Comparison of ENCODE assay signal across 8 mouse cellular contexts in the genomic region with DNA sequence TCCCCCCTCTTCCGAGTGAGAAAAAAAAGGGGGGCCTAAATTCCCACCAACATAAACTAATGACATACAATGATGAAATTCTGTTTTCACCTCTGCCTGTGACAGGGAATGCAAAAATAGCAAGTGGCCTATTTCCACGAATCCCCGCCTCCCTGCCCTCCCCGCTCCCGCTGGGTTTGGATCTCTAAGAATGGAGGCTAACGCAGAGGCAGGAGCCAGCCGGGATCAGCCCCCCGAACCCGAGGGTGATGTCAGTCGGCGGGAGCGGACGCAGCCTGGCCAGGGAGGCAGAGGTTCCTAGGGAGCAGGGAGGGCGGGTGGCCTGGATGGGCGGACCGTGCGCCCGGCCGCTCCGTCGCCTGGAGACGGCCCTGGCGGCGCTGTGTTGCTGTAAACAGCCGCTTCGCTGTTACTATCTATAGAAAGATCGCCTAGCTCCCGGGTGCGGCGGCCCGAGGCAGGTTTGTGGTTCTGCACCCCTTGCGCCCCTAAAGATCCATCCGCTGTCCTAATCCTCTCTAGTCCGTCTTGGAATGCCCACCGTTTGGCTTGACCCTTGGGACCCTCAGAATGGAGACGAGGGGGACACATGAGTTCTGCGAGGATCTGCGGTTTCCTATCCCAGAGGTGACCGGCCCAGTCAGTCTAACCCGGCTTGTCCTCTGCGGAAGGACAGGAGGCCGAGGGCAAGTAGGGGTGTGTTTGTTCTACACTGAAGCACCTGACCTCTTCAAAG. TPM values are rescaled to one million over a fixed set of nuclear protein-coding genes. Genes with fewer than 3 reads are reported as not detected.
A peak's percentile ranks its signal among the peaks of the same experiment; 100 is the strongest.
DNase-seq lines count a peak whose midpoint lies in the region; ATAC-seq and TF ChIP-seq lines count a peak whose summit lies in the region.

No protein-coding gene starts in this region.

- peak overlapping the region; percentile 51 for H3K9ac ChIP-seq in embryonic facial prominence, embryonic 12.5 days
- peak overlapping the region; percentile 86 for H3K9ac ChIP-seq in heart, embryonic 13.5 days
- H3K9ac ChIP-seq in kidney, postnatal 0 days (ENCODE audit: low read depth, low read length): peak overlapping the region; percentile 60
- H3K9ac ChIP-seq in liver, embryonic 16.5 days (ENCODE audit: low read depth, low read length): no peak overlapping the region
- H3K9ac ChIP-seq in stomach, embryonic 16.5 days (ENCODE audit: low read length): peak overlapping the region; percentile 79

- peak; percentile 73 for DNase-seq in 3T3-L1 (ENCODE audit: low read depth, low spot score)
- peak; percentile 89 for DNase-seq in adrenal gland, postnatal 10 days
- peak; percentile 91 for DNase-seq in kidney, postnatal 0 days (ENCODE audit: low spot score)
- DNase-seq in neural tube, embryonic 10.5 days (ENCODE audit: extremely low spot score, low spot score): peak; percentile 77

- H3K4me3 ChIP-seq in embryonic facial prominence, embryonic 12.5 days: peak overlapping the region; percentile 58
- H3K4me3 ChIP-seq in heart, embryonic 13.5 days: peak overlapping the region; percentile 63
- H3K4me3 ChIP-seq in kidney, postnatal 0 days (replicated peaks; ENCODE audit: low read depth, low read length): peak overlapping the region; percentile 55
- H3K4me3 ChIP-seq in liver, embryonic 16.5 days (ENCODE audit: low read depth, low read length): peak overlapping the region; percentile 68
- H3K4me3 ChIP-seq in stomach, embryonic 16.5 days (replicated peaks; ENCODE audit: low read length): peak overlapping the region; percentile 66

- H3K9me3 ChIP-seq in embryonic facial prominence, embryonic 12.5 days: no peaks in the 10 kb centered on the region
- no peaks in the 10 kb centered on the region for H3K9me3 ChIP-seq in heart, embryonic 13.5 days
- no peaks in the 10 kb centered on the region for H3K9me3 ChIP-seq in kidney, postnatal 0 days (replicated peaks; ENCODE audit: low read length)
- H3K9me3 ChIP-seq in liver, embryonic 16.5 days (replicated peaks; ENCODE audit: control insufficient read depth, low read length): no peaks in the 10 kb centered on the region
- H3K9me3 ChIP-seq in stomach, embryonic 16.5 days (replicated peaks; ENCODE audit: control insufficient read depth, low read length): no peaks in the 10 kb centered on the region

- no peaks in the 10 kb centered on the region for H3K36me3 ChIP-seq in embryonic facial prominence, embryonic 12.5 days
- H3K36me3 ChIP-seq in heart, embryonic 13.5 days: peaks cover 7% of the 10 kb centered on the region; the same call in 1 of the 2 replicates
- no peaks in the 10 kb centered on the region for H3K36me3 ChIP-seq in kidney, postnatal 0 days (ENCODE audit: insufficient read depth, low read length)
- H3K36me3 ChIP-seq in liver, embryonic 16.5 days (ENCODE audit: control insufficient read depth, insufficient read depth): no peaks in the 10 kb centered on the region
- no peaks in the 10 kb centered on the region for H3K36me3 ChIP-seq in stomach, embryonic 16.5 days (ENCODE audit: control insufficient read depth, insufficient read depth, low read length)

- peaks cover 24% of the 10 kb centered on the region; the same call in 1 of the 2 replicates for H3K4me1 ChIP-seq in embryonic facial prominence, embryonic 12.5 days
- peaks cover 40% of the 10 kb centered on the region for H3K4me1 ChIP-seq in heart, embryonic 13.5 days
- H3K4me1 ChIP-seq in kidney, postnatal 0 days (replicated peaks; ENCODE audit: insufficient read depth, low read length): peaks cover 17% of the 10 kb centered on the region
- peaks cover 38% of the 10 kb centered on the region for H3K4me1 ChIP-seq in liver, embryonic 16.5 days (ENCODE audit: control insufficient read depth, low read depth, low read length)
- H3K4me1 ChIP-seq in stomach, embryonic 16.5 days (ENCODE audit: control insufficient read depth, insufficient read depth, low read length): peaks cover 27% of the 10 kb centered on the region

- 0 out of 2 replicates have a peak, but pooled peaks have one; percentile 24 for TF ChIP-seq CTCF in kidney, postnatal 0 days (IDR thresholded peaks at IDR 0.05; ENCODE audit: low read depth)

- H3K27ac ChIP-seq in embryonic facial prominence, embryonic 12.5 days: no peak overlapping the region
- peak overlapping the region; percentile 89 for H3K27ac ChIP-seq in heart, embryonic 13.5 days (replicated peaks)
- peak overlapping the region; percentile 78 for H3K27ac ChIP-seq in kidney, postnatal 0 days
- H3K27ac ChIP-seq in liver, embryonic 16.5 days (ENCODE audit: low read length): no peak overlapping the region
- H3K27ac ChIP-seq in stomach, embryonic 16.5 days (ENCODE audit: low read length): peak overlapping the region; percentile 81

- WGBS in embryonic facial prominence, embryonic 12.5 days: under 1% methylated on average over 42 of the region's 42 CpGs
- WGBS in heart, embryonic 13.5 days: under 1% methylated on average over 41 of the region's 42 CpGs
- WGBS in kidney, postnatal 0 days: 1% methylated on average over 42 of the region's 42 CpGs
- WGBS in liver, embryonic 16.5 days (ENCODE audit: insufficient replicate concordance): 1% methylated on average over 41 of the region's 42 CpGs
- WGBS in stomach, embryonic 16.5 days: under 1% methylated on average over 42 of the region's 42 CpGs

- peaks cover 29% of the 10 kb centered on the region for H3K27me3 ChIP-seq in embryonic facial prominence, embryonic 12.5 days
- H3K27me3 ChIP-seq in heart, embryonic 13.5 days (replicated peaks): peaks cover 11% of the 10 kb centered on the region
- peaks cover 11% of the 10 kb centered on the region; the same call in 1 of the 2 replicates for H3K27me3 ChIP-seq in kidney, postnatal 0 days (ENCODE audit: insufficient read depth, low read length)
- H3K27me3 ChIP-seq in liver, embryonic 16.5 days (ENCODE audit: control insufficient read depth, insufficient read depth, low read depth, low read length): peaks cover 80% of the 10 kb centered on the region
- peaks cover 3% of the 10 kb centered on the region; the same call in 1 of the 2 replicates for H3K27me3 ChIP-seq in stomach, embryonic 16.5 days (ENCODE audit: control insufficient read depth, insufficient read depth, low read length)

- ATAC-seq in embryonic facial prominence, embryonic 12.5 days (ENCODE audit: insufficient number of reproducible peaks, insufficient read depth, low FRiP score, low TSS enrichment): 0 out of 2 replicates have a peak, but pooled peaks have one; percentile 35
- ATAC-seq in heart, embryonic 13.5 days (ENCODE audit: extremely low read depth, insufficient number of reproducible peaks, low FRiP score, low TSS enrichment): peak; percentile 55
- ATAC-seq in kidney, postnatal 0 days (replicated peaks; ENCODE audit: low FRiP score, low read depth): peak; percentile 61
- peak; percentile 61 for ATAC-seq in liver, embryonic 16.5 days (ENCODE audit: low read depth)
- peak; percentile 63 for ATAC-seq in stomach, embryonic 16.5 days (ENCODE audit: insufficient read depth, low FRiP score)

- H3K4me2 ChIP-seq in embryonic facial prominence, embryonic 12.5 days (replicated peaks): peak overlapping the region; percentile 100
- peak overlapping the region; percentile 98 for H3K4me2 ChIP-seq in heart, embryonic 13.5 days
- H3K4me2 ChIP-seq in kidney, postnatal 0 days (ENCODE audit: low read length): peak overlapping the region; percentile 99
- H3K4me2 ChIP-seq in liver, embryonic 16.5 days (ENCODE audit: low read depth, low read length): peak overlapping the region; percentile 91
- peak overlapping the region; percentile 98 for H3K4me2 ChIP-seq in stomach, embryonic 16.5 days (ENCODE audit: low read depth, low read length)

RNA-seq across cellular contexts. Expression of gene Fos, which starts 1.6 kb away (rescaled TPM):
- total RNA-seq in adrenal gland, postnatal 10 days (2021): 10 to 100 TPM in 1 of 2 experiments, 1 to 10 TPM in 1; 5.8 to 25.4 TPM
- 2.3 and 3.5 TPM in 2 replicates for polyA plus RNA-seq in embryonic facial prominence, embryonic 12.5 days (2016; fragmentation: Nextera tagmentation; extraction: Ambion mirVana)
- 5.1 and 5.4 TPM in 2 replicates for polyA plus RNA-seq in heart, embryonic 13.5 days (2015; fragmentation: Nextera tagmentation; extraction: Ambion mirVana)
- 3.5 and 3.9 TPM in 2 replicates for polyA plus RNA-seq in kidney, postnatal 0 days (2015; fragmentation: Nextera tagmentation; extraction: Ambion mirVana)
- 1.1 and 1.6 TPM in 2 replicates for polyA plus RNA-seq in liver, embryonic 16.5 days (2015; fragmentation: Nextera tagmentation; extraction: Ambion mirVana)
- polyA plus RNA-seq in stomach, embryonic 16.5 days (2015; fragmentation: Nextera tagmentation; extraction: Ambion mirVana): 16.1 and 21.1 TPM in 2 replicates

Comparison
In these comparisons a context has a peak if more than half of its experiments do, and no peak if none do; other contexts are left out.
1. H3K27ac ChIP-seq: peak in heart, embryonic 13.5 days (single experiment), kidney, postnatal 0 days (single experiment) and stomach, embryonic 16.5 days (single experiment); none in embryonic facial prominence, embryonic 12.5 days (single experiment) and liver, embryonic 16.5 days (single experiment).
2. Peak in every context shown above with its lines, with median percentiles within 50 percentile points of each other: DNase-seq, ATAC-seq, H3K4me2 ChIP-seq and H3K4me3 ChIP-seq.